Mouse (Mus musculus): ENCODE data around the gene Rtkn.

- TF ChIP-seq CTCF (IDR thresholded peaks at IDR 0.05; ENCODE audit: borderline replicate concordance, insufficient read depth, low read length) (no peak), POLR2A (IDR thresholded peaks at IDR 0.05; ENCODE audit: low read depth, low read length) (peak; percentile 77)
These were observed 14.1 kb upstream of the Rtkn start, which contains the start of gene Wbp1 for GRCm38 (mm10) chr6:83120930-83121862.

Data from embryonic fibroblast, embryonic 13.5 days (primary cell).